Mouse (Mus musculus) layer of hippocampus, adult 11-12 months (tissue): ENCODE data around the gene Mrpl53.
"Not testable (repeated sequence)": the region's sequence is repeated elsewhere in the genome, so short reads cannot be mapped to it uniquely, and the experiment has no call there.

Experiments
- DNase-seq: peaks from one replicate; pipeline ENCODE4 v3.0.0; 2022; ENCODE audit warnings: low spot score

The Mrpl53 gene

GRCm38 (mm10) chr6:83151721-83152120 lies 42.9 kb downstream of the Mrpl53 start:
- no peak for DNase-seq

GRCm38 (mm10) chr6:83153038-83153437 lies 44.2 kb downstream of the Mrpl53 start:
- no peak for DNase-seq

- DNase-seq: no peak
Measured at GRCm38 (mm10) chr6:83153485-83153884, 44.6 kb downstream of the Mrpl53 start.

GRCm38 (mm10) chr6:83155552-83156238 lies 46.9 kb downstream of the Mrpl53 start:
- DNase-seq: no peak

GRCm38 (mm10) chr6:83156259-83156684 lies 47.4 kb downstream of the Mrpl53 start, which contains the start of the genes Wdr54 and 1700003E16Rik:
Gene Wdr54, minus strand, starts transcription at chr6:83156397.
Gene 1700003E16Rik, plus strand, starts transcription at chr6:83156404.
- peak; percentile 76 for DNase-seq

GRCm38 (mm10) chr6:83159456-83159855 lies 50.6 kb downstream of the Mrpl53 start:
- not testable (repeated sequence) for DNase-seq
